Mouse (Mus musculus) embryonic facial prominence, embryonic 10.5 days (tissue): ENCODE results near the gene Il18rap. TPM values are rescaled to one million over a fixed set of nuclear protein-coding genes. Genes with fewer than 3 reads are reported as not detected.
A peak's percentile ranks its signal among the peaks of the same experiment; 100 is the strongest.

Experiments
- DNase-seq: peaks from one replicate; pipeline ENCODE4 v3.0.0-alpha.2; 2017; ENCODE audit warnings: low spot score
- H3K27ac ChIP-seq: fragments of 300-500 bp; sonication (generic); replicated peaks from 2 replicates; pipeline ENCODE4 v1.5.1; 2016; ENCODE audit warnings: mild to moderate bottlenecking
- H3K27me3 ChIP-seq: fragments of 300-500 bp; sonication (generic); replicated peaks from 2 replicates; pipeline ENCODE4 v1.6.1; 2016; ENCODE audit warnings: low read depth, mild to moderate bottlenecking; ENCODE audit not compliant: poor library complexity, severe bottlenecking
- H3K36me3 ChIP-seq: fragments of 300-500 bp; sonication (generic); replicated peaks from 2 replicates; pipeline ENCODE4 v1.6.1; 2016; ENCODE audit warnings: mild to moderate bottlenecking, moderate library complexity
- H3K4me1 ChIP-seq: fragments of 300-500 bp; sonication (generic); 2 replicates; pipeline ENCODE4 v1.6.1; 2016
- H3K4me3 ChIP-seq: fragments of 300-500 bp; sonication (generic); 2 replicates; pipeline ENCODE4 v1.5.1; 2016; ENCODE audit warnings: mild to moderate bottlenecking, moderate library complexity
- H3K9me3 ChIP-seq: fragments of 300-500 bp; sonication (generic); 2 replicates; pipeline ENCODE4 v1.6.1; 2016; ENCODE audit warnings: mild to moderate bottlenecking
- WGBS: fragments of 180-500 bp; shearing (Covaris S2); methylation state at CpG from one replicate; pipeline ENCODE4 v1.1.7; 2016; 5-methylcytosine and 5-hydroxymethylcytosine counted together
- polyA plus RNA-seq: library from polyadenylated mRNA; unstranded; fragments of >200 nt; fragmentation: Nextera tagmentation; extraction: Ambion mirVana; gene quantifications from 2 replicates; pipeline ENCODE4 v1.2.1, GENCODE M21; 2016

Il18rap gene
- 0.11 and 0.20 TPM in 2 replicates for polyA plus RNA-seq

GRCm38 (mm10) chr1:40514851-40515585 is at the start of gene Il18rap:
Gene Il18rap, plus strand, starts transcription at chr1:40515362.
- H3K4me3 ChIP-seq, result no peak within 1 kb of the TSS
- no peaks in the 10 kb centered on the region for H3K36me3 ChIP-seq
- H3K27me3 ChIP-seq, result no peaks in the 10 kb centered on the region
- no peak within 1 kb of the TSS for H3K27ac ChIP-seq
- H3K9me3 ChIP-seq, result no peaks in the 10 kb centered on the region
- peaks cover 5% of the 10 kb centered on the region for H3K4me1 ChIP-seq
- no peak for DNase-seq
- WGBS, result 26% methylated on average over 9 of the region's 9 CpGs

GRCm38 (mm10) chr1:40465477-40466430 is 49.4 kb upstream of the Il18rap start, which contains the start of gene Il18r1:
Gene Il18r1, plus strand, starts transcription at chr1:40465552.
- Histone ChIP-seq H3K27me3 (no peaks in the 10 kb centered on the region), H3K4me1 (no peaks in the 10 kb centered on the region), H3K27ac (no peak within 1 kb of the TSS), H3K9me3 (no peaks in the 10 kb centered on the region), H3K4me3 (no peak within 1 kb of the TSS), H3K36me3 (no peaks in the 10 kb centered on the region)
- WGBS, result 42% methylated on average over 20 of the region's 20 CpGs
- peak; percentile 11 for DNase-seq

- Histone ChIP-seq H3K27ac (no peak overlapping the region), H3K9me3 (no peaks in the 10 kb centered on the region), H3K4me1 (no peaks in the 10 kb centered on the region), H3K36me3 (no peaks in the 10 kb centered on the region), H3K4me3 (no peak overlapping the region), H3K27me3 (no peaks in the 10 kb centered on the region)
- no peak for DNase-seq
- 91% methylated on average over 4 of the region's 4 CpGs for WGBS
Observed at GRCm38 (mm10) chr1:40467306-40467705, 47.9 kb upstream of the Il18rap start.

- no peaks in the 10 kb centered on the region for H3K4me1 ChIP-seq
- H3K27ac ChIP-seq, result no peak overlapping the region
- WGBS, result 85% methylated on average over 2 of the region's 2 CpGs
- DNase-seq, result no peak
- H3K9me3 ChIP-seq, result no peaks in the 10 kb centered on the region
- H3K27me3 ChIP-seq, result no peaks in the 10 kb centered on the region
- no peak overlapping the region for H3K4me3 ChIP-seq
- H3K36me3 ChIP-seq, result no peaks in the 10 kb centered on the region
Observed at GRCm38 (mm10) chr1:40468805-40469204, 46.4 kb upstream of the Il18rap start.

- WGBS, result 91% methylated on average over 12 of the region's 12 CpGs
- Histone ChIP-seq H3K36me3 (no peaks in the 10 kb centered on the region), H3K27me3 (no peaks in the 10 kb centered on the region), H3K27ac (no peak overlapping the region), H3K9me3 (no peaks in the 10 kb centered on the region), H3K4me3 (no peak overlapping the region), H3K4me1 (no peaks in the 10 kb centered on the region)
- no peak for DNase-seq
Observed at GRCm38 (mm10) chr1:40469900-40470299, 45.3 kb upstream of the Il18rap start.

- H3K36me3 ChIP-seq, result no peaks in the 10 kb centered on the region
- no peaks in the 10 kb centered on the region for H3K27me3 ChIP-seq
- no peak overlapping the region for H3K4me3 ChIP-seq
- H3K4me1 ChIP-seq, result 0 out of 2 replicates have a peak, but pooled peaks cover 3% of the 10 kb centered on the region
- no peak overlapping the region for H3K27ac ChIP-seq
- no peaks in the 10 kb centered on the region for H3K9me3 ChIP-seq
- no peak for DNase-seq
- WGBS, result 98% methylated on average over 1 of the region's 1 CpGs
Observed at GRCm38 (mm10) chr1:40472401-40472800, 42.8 kb upstream of the Il18rap start.

GRCm38 (mm10) chr1:40473640-40474039 is 41.5 kb upstream of the Il18rap start:
- H3K4me3 ChIP-seq, result no peak overlapping the region
- 81% methylated on average over 4 of the region's 4 CpGs for WGBS
- H3K27ac ChIP-seq, result no peak overlapping the region
- DNase-seq, result no peak
- no peaks in the 10 kb centered on the region for H3K36me3 ChIP-seq
- no peaks in the 10 kb centered on the region for H3K9me3 ChIP-seq
- H3K27me3 ChIP-seq, result no peaks in the 10 kb centered on the region
- H3K4me1 ChIP-seq, result 0 out of 2 replicates have a peak, but pooled peaks cover 3% of the 10 kb centered on the region

- no peaks in the 10 kb centered on the region for H3K27me3 ChIP-seq
- H3K4me3 ChIP-seq, result no peak overlapping the region
- no peak overlapping the region for H3K27ac ChIP-seq
- H3K36me3 ChIP-seq, result no peaks in the 10 kb centered on the region
- no peaks in the 10 kb centered on the region for H3K9me3 ChIP-seq
- no peak for DNase-seq
- H3K4me1 ChIP-seq, result 0 out of 2 replicates have a peak, but pooled peaks cover 3% of the 10 kb centered on the region
- WGBS, result 91% methylated on average over 5 of the region's 5 CpGs
Observed at GRCm38 (mm10) chr1:40474336-40474735, 40.8 kb upstream of the Il18rap start.

GRCm38 (mm10) chr1:40475697-40476096 is 39.5 kb upstream of the Il18rap start:
- Histone ChIP-seq H3K27me3 (no peaks in the 10 kb centered on the region), H3K36me3 (no peaks in the 10 kb centered on the region), H3K4me3 (no peak overlapping the region), H3K4me1 (0 out of 2 replicates have a peak, but pooled peaks cover 3% of the 10 kb centered on the region), H3K27ac (no peak overlapping the region), H3K9me3 (no peaks in the 10 kb centered on the region)
- DNase-seq, result no peak
- 70% methylated on average over 3 of the region's 3 CpGs for WGBS

GRCm38 (mm10) chr1:40476756-40477155 is 38.4 kb upstream of the Il18rap start:
- no peak overlapping the region for H3K4me3 ChIP-seq
- 73% methylated on average over 4 of the region's 4 CpGs for WGBS
- H3K4me1 ChIP-seq, result 0 out of 2 replicates have a peak, but pooled peaks cover 3% of the 10 kb centered on the region
- H3K9me3 ChIP-seq, result no peaks in the 10 kb centered on the region
- no peak for DNase-seq
- no peaks in the 10 kb centered on the region for H3K36me3 ChIP-seq
- no peaks in the 10 kb centered on the region for H3K27me3 ChIP-seq
- H3K27ac ChIP-seq, result no peak overlapping the region

- Histone ChIP-seq H3K27ac (no peak overlapping the region), H3K9me3 (no peaks in the 10 kb centered on the region), H3K4me3 (no peak overlapping the region), H3K36me3 (no peaks in the 10 kb centered on the region), H3K4me1 (0 out of 2 replicates have a peak, but pooled peaks cover 3% of the 10 kb centered on the region), H3K27me3 (no peaks in the 10 kb centered on the region)
- 85% methylated on average over 6 of the region's 6 CpGs for WGBS
- DNase-seq, result no peak
Observed at GRCm38 (mm10) chr1:40479505-40479923, 35.6 kb upstream of the Il18rap start.

- H3K4me1 ChIP-seq, result no peaks in the 10 kb centered on the region
- H3K27me3 ChIP-seq, result no peaks in the 10 kb centered on the region
- H3K9me3 ChIP-seq, result no peaks in the 10 kb centered on the region
- no peaks in the 10 kb centered on the region for H3K36me3 ChIP-seq
- 89% methylated on average over 4 of the region's 4 CpGs for WGBS
- no peak for DNase-seq
- no peak overlapping the region for H3K4me3 ChIP-seq
- no peak overlapping the region for H3K27ac ChIP-seq
Observed at GRCm38 (mm10) chr1:40494594-40494993, 20.6 kb upstream of the Il18rap start.
